Mouse (Mus musculus) retina, postnatal 1 day (tissue): ENCODE measurements around the gene Setx.
"Not testable (repeated sequence)": the region's sequence is repeated elsewhere in the genome, so short reads cannot be mapped to it uniquely, and the experiment has no call there.

ENCODE experiments used
- DNase-seq: peaks from one replicate; pipeline ENCODE4 v3.0.0-alpha.2; 2012

Gene Setx

GRCm38 (mm10) chr2:29123907-29124569, at the start of gene Setx:
TSS of gene Setx (plus strand) at chr2:29124181.
- peak; percentile 24 for DNase-seq

- no peak for DNase-seq
These were observed 49.3 kb upstream of the Setx start for GRCm38 (mm10) chr2:29074676-29075075.

GRCm38 (mm10) chr2:29075331-29076070, 48.5 kb upstream of the Setx start:
- no peak for DNase-seq

GRCm38 (mm10) chr2:29076226-29076625, 47.8 kb upstream of the Setx start:
- no peak for DNase-seq

DNA sequence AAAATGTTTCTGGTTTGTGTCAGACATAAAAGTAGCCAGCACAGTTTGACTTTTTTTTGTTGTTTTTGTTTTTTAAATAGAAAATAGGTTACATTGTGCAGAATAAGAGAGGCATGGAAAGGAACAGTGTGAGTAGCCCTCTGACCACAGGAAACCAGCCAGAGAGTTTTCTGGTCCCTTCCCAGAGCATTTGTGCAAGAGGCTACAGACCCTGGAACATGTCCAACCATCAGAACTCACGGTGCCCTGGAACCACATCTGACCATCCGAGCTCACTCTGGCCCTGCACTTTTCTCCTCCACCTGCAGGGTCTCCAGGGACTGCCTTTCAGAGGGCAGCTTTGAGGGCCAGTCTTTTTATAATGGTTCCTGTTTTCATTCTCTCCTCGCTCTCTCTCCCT, 42.0 kb upstream of the Setx start:
- no peak for DNase-seq

DNA sequence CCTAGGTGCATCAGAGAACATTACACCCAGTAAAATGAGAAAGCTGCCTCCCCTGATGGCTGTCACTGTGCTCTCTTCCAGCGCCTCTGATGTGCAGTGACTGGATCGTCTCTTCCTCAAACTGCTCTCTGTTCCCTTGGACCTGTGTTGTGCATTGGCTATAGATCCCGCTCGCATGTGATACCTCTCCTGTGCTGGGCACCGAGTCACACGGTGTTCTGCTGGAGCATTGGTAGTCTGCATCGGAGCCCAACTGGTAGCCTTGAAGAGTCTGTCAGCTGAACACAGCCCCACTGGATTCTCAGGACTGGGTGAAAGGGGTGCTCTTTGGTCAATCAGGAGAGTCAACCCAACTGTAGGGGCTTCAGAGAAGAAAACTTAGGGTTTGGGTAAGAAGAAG, 38.0 kb upstream of the Setx start:
- no peak for DNase-seq

- DNase-seq = not testable (repeated sequence)
These were observed 34.7 kb upstream of the Setx start for GRCm38 (mm10) chr2:29089276-29089675.

DNA sequence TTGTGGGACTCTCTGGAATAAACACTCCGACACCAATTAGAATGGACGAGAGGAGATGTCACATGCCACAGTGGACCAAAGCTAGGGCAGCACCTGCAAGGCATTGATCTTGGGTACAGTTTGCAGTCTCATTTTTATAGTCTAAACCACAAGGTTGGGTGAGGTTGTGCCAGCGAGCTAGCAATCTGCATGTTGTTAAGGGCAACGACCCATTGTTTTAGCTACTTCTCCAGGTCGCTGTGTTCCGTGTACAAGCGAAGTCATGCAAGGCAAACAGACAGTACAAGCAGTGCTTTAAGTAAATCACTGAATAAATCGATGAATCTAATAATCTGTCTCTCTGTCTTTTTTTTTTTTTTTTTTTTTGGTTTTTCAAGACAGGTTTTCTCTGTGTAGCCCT, 28.3 kb upstream of the Setx start:
- DNase-seq = no peak

DNA sequence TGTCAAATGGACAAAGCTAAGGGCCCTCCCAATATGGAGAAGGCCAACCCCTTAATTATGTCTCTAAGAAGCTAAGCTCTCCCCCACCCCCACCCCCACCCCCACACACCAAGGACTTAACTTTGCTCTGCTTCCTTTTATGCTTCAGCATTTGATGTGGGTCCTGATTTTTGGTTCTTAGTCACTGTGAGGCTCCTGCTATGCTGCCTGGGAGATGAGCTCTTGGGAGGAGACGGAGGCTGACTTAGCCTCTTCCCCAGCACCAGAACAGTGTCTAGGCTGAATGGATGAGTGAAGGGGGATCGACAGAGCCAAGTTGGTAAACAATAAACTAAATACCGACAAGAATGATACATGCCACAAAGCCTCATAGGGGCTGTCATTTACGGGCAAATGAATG, 27.2 kb upstream of the Setx start:
- no peak for DNase-seq

DNA sequence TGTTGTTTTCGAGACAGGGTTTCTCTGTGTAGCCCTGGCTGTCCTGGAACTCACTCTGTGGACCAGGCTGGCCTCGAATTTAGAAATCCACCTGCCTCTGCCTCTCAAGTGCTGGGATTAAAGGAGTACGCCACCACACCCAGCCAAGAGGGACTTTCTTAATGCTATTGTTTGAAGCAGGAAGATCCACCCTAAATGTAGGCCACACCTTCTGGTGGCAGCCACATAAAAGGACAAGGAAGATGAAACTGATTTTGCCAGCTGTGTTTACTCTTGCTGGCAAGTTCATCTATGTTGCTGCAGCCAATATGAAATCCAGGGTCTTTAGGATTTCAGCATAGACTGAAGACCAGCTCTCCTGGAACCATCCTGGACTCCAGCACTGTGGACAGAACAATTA, 26.5 kb upstream of the Setx start:
- DNase-seq = no peak

DNA sequence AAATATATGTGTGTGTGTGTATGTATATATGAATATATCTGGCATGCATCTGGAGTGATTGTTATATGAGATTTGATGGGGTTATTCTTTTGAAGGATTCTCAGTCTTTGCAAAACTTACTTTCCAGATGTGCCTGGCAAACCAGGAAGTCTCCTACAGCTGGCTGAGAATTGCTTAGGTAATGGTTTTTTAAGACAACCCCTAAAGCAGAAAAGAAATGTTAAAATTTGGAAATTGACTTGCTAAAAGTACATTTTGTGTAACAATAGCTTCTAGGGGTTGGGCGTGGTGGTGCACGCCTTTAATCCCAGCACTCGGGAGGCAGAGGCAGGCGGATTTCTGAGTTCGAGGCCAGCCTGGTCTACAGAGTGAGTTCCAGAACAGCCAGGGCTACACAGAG, 26.0 kb upstream of the Setx start:
- not testable (repeated sequence) for DNase-seq

- no peak for DNase-seq
These were observed 25.2 kb upstream of the Setx start for GRCm38 (mm10) chr2:29098786-29099185.

- DNase-seq = no peak
These were observed 24.3 kb upstream of the Setx start for GRCm38 (mm10) chr2:29099646-29100045.

GRCm38 (mm10) chr2:29100822-29101534, 23.0 kb upstream of the Setx start:
- no peak for DNase-seq

GRCm38 (mm10) chr2:29102416-29103377, 21.3 kb upstream of the Setx start:
- DNase-seq = not testable (repeated sequence)

GRCm38 (mm10) chr2:29120969-29121368, 3.0 kb upstream of the Setx start:
- DNase-seq = no peak

GRCm38 (mm10) chr2:29122446-29122845, 1.5 kb upstream of the Setx start:
- no peak for DNase-seq

GRCm38 (mm10) chr2:29124571-29124935, 572 bp downstream of the Setx start:
- DNase-seq = no peak

GRCm38 (mm10) chr2:29124936-29125701, 1.1 kb downstream of the Setx start:
- DNase-seq = peak; percentile 99

DNA sequence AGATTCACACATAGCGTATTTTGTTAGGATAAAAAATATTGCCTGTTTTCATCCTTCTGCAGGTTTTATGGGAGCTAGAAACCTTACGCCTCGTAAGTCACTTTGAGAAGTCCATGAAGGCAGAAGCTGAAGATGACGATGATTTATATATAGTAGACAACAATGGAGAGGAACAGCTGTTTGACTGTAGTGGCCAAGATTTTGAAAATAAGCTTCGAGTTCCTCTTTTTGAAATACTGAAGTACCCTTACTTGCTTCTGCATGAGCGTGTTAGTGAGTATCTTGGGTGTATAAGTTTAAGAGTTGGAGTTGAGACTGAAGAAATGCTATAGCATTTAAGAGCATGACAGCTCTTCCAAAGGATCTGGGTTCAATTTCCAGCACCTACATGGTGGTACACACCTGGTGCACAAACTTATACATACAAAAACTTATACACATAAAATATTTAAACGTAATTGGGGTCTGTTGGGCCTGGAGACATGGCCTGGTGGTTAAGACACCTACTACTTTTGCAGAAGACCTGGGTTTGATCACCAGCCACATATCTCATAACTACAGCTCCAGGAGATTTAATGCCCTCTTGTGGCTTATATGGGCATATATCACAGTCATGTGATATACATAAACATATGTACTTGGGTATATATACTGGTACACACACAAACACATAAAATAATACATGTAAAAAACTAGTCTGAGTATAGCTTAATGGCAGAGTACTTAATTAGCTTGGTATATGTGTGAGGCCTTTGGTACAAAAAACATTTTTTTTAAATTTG, 6.3 kb downstream of the Setx start:
- DNase-seq = peak; percentile 8

GRCm38 (mm10) chr2:29135161-29135560, 11.2 kb downstream of the Setx start:
- no peak for DNase-seq
